Mouse (Mus musculus): ENCODE measurements around the gene Morc4.

Gene Morc4

GRCm38 (mm10) chrX:139807391-139807790 lies 64.1 kb downstream of the Morc4 start:
- no peak for DNase-seq (ENCODE audit: extremely low spot score)

- no peak for DNase-seq (ENCODE audit: extremely low spot score)
Observed at GRCm38 (mm10) chrX:139805918-139806317, 65.6 kb downstream of the Morc4 start.

- no peak for DNase-seq (ENCODE audit: extremely low spot score)
Observed at GRCm38 (mm10) chrX:139803028-139803427, 68.4 kb downstream of the Morc4 start.

GRCm38 (mm10) chrX:139800406-139800878 lies 71.0 kb downstream of the Morc4 start, which contains the start of gene Cldn2:
Gene Cldn2 (plus strand): TSS chrX:139800828.
- no peak for DNase-seq (ENCODE audit: extremely low spot score)

GRCm38 (mm10) chrX:139799953-139800352 lies 71.5 kb downstream of the Morc4 start:
- DNase-seq (ENCODE audit: extremely low spot score): no peak

GRCm38 (mm10) chrX:139797875-139798274 lies 73.6 kb downstream of the Morc4 start:
- DNase-seq (ENCODE audit: extremely low spot score): no peak

GRCm38 (mm10) chrX:139796037-139796436 lies 75.4 kb downstream of the Morc4 start:
- DNase-seq (ENCODE audit: extremely low spot score): no peak

GRCm38 (mm10) chrX:139794072-139794845 lies 77.2 kb downstream of the Morc4 start:
- DNase-seq (ENCODE audit: extremely low spot score): no peak

- no peak for DNase-seq (ENCODE audit: extremely low spot score)
Observed at GRCm38 (mm10) chrX:139785764-139786163, 85.7 kb downstream of the Morc4 start.

- DNase-seq (ENCODE audit: extremely low spot score): no peak
Observed at GRCm38 (mm10) chrX:139783045-139783422, 88.4 kb downstream of the Morc4 start.

GRCm38 (mm10) chrX:139782278-139783044 lies 89.0 kb downstream of the Morc4 start, which contains the start of gene Ripply1:
Gene Ripply1 (minus strand): TSS chrX:139782353.
- peak; percentile 27 for DNase-seq (ENCODE audit: extremely low spot score)

- DNase-seq (ENCODE audit: extremely low spot score): no peak
Observed at GRCm38 (mm10) chrX:139781563-139781962, 89.9 kb downstream of the Morc4 start.

GRCm38 (mm10) chrX:139780988-139781387 lies 90.5 kb downstream of the Morc4 start:
- no peak for DNase-seq (ENCODE audit: extremely low spot score)

GRCm38 (mm10) chrX:139779401-139779800 lies 92.1 kb downstream of the Morc4 start:
- DNase-seq (ENCODE audit: extremely low spot score): no peak

- DNase-seq (ENCODE audit: extremely low spot score): no peak
Observed at GRCm38 (mm10) chrX:139778886-139779285, 92.6 kb downstream of the Morc4 start.

- DNase-seq (ENCODE audit: extremely low spot score): peak; percentile 47
Observed at GRCm38 (mm10) chrX:139777357-139777756, 94.1 kb downstream of the Morc4 start.

GRCm38 (mm10) chrX:139775084-139775612 lies 96.3 kb downstream of the Morc4 start:
- DNase-seq (ENCODE audit: extremely low spot score): no peak

GRCm38 (mm10) chrX:139774309-139775083 lies 97.0 kb downstream of the Morc4 start:
- DNase-seq (ENCODE audit: extremely low spot score): peak; percentile 44

All from embryo, embryonic 9.5 days (tissue).